Mouse (Mus musculus): ENCODE data around the gene Ids. TPM values are rescaled to one million over a fixed set of nuclear protein-coding genes. Genes with fewer than 3 reads are reported as not detected.
"Not testable (repeated sequence)": the region's sequence is repeated elsewhere in the genome, so short reads cannot be mapped to it uniquely, and the experiment has no call there.

The Ids gene
- 7.2 and 16.7 TPM in 2 replicates for total RNA-seq (2014; rRNA removed; ENCODE audit: low replicate concordance)
- 1.9 and 2.0 TPM in 2 replicates for polyA plus RNA-seq (2015; fragmentation: Nextera tagmentation; extraction: Ambion mirVana)

DNA sequence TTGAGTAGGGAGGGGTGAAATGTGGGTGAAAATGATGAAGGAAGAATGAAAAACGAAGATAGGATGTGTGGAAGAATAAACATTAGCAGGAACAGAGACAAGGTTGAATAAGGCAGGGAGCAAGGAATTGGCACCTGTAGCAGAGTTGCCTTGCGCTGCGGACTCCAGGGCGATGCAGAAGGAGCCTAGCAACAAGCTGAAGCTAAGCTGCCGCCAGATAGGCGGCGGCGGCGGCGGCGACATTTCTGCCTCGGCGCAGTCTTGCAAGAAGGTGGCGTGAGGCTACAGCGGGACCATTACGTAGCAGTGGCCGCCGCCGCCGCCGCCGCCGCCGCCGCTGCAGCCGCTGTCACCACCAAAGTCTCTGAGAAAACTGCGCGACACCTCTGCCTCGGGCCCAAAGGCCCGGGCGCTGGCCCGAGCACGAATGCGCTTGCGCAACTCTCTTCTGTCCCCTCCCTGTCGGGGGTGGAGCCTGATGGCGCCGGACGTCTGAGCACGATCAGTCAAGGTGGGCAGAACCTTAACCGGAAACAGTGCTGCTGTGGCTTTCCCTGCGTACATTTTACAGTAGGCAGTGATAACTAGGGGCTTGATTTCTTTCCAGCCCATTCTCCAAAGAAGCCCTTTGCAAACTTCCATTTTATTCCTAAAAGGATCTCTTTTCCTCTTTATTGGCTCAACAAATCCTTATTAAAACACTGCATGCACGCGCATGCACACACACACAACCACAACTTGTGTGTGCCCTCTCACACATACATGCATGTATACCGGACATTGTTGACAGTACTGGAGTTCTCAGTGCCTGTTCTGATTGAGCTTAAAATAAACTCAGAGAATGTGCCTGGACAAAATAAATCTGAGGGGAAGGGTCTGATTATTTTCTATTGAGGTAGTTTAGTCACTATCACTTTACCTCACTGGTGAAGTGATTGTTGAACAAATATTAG is at the start of gene Ids:
TSS of gene Ids (minus strand) at position 424 of the 953 bp plus-strand sequence.
- TF ChIP-seq CTCF (IDR thresholded peaks at IDR 0.05; ENCODE audit: low read depth) (no peak), EP300 (IDR thresholded peaks at IDR 0.05; ENCODE audit: low read depth) (no peak)
- no peaks in the 10 kb centered on the region for H3K27me3 ChIP-seq (ENCODE audit: control insufficient read depth, insufficient read depth, low read length)
- H3K27ac ChIP-seq (ENCODE audit: low read depth): peak within 1 kb of the TSS; percentile 73
- ATAC-seq (ENCODE audit: insufficient read depth, low read depth) (peak; percentile 98), DNase-seq (ENCODE audit: low spot score) (peak; percentile 84)
- no peaks in the 10 kb centered on the region for H3K36me3 ChIP-seq (replicated peaks; ENCODE audit: control insufficient read depth, insufficient read depth, low read length)
- no peaks in the 10 kb centered on the region for H3K4me1 ChIP-seq (ENCODE audit: control insufficient read depth, insufficient read depth)
- H3K9ac ChIP-seq (replicated peaks; ENCODE audit: low read depth, low read length): peak within 1 kb of the TSS; percentile 59
- WGBS: 20% methylated on average over 45 of the region's 45 CpGs
- H3K9me3 ChIP-seq (replicated peaks; ENCODE audit: control insufficient read depth, low read length): no peaks in the 10 kb centered on the region
- peak within 1 kb of the TSS; percentile 63 for H3K4me3 ChIP-seq (ENCODE audit: low read depth, low read length)
- H3K4me2 ChIP-seq (ENCODE audit: low read depth, low read length): peak within 1 kb of the TSS; percentile 60

DNA sequence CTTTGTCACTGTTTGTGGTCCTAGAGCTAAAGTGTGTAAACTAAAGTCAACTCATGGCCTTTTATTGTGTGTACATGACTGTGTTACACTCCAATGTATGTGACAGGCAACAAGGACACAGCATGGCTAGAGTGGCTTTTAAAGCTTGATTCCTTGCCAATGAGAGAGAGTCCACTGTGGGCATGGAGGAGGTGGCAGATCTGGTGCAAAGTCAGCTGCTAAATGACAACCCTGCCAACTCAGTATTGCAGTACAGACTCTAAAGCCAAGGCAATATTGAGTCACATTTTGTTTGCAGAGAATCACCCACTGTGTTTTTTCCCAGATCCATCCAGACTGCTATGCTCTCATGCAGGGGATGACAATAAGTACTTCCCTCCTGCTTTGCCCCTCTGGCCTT is 27.8 kb upstream of the Ids start:
- not testable (repeated sequence) for ATAC-seq (ENCODE audit: insufficient read depth, low read depth); H3K4me3 ChIP-seq (ENCODE audit: low read depth, low read length); H3K9ac ChIP-seq (replicated peaks; ENCODE audit: low read depth, low read length); DNase-seq (ENCODE audit: low spot score); H3K36me3 ChIP-seq (replicated peaks; ENCODE audit: control insufficient read depth, insufficient read depth, low read length); H3K4me1 ChIP-seq (ENCODE audit: control insufficient read depth, insufficient read depth); H3K4me2 ChIP-seq (ENCODE audit: low read depth, low read length); H3K9me3 ChIP-seq (replicated peaks; ENCODE audit: control insufficient read depth, low read length); H3K27ac ChIP-seq (ENCODE audit: low read depth); H3K27me3 ChIP-seq (ENCODE audit: control insufficient read depth, insufficient read depth, low read length)

DNA sequence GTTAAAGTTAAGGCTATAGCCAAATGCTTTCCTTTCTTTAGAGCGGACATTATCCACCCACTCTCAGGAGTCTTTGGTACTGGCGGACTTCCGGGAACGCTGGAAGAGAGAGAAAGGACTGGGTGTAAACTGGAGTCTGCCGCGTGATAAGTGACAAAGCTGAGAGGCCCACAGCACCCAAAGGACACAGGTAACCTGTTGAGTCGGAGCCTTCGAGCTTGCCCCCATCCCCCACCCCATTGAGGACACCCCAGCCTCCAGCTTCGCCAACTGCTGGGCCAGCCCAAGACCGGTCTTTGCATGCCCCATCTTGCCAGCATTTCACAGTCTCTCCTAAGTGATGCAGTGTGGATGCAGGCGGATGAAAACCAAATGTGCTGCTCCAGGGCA is 21.1 kb upstream of the Ids start:
- Histone ChIP-seq H3K4me3 (ENCODE audit: low read depth, low read length) (peak overlapping the region; percentile 54), H3K27me3 (ENCODE audit: control insufficient read depth, insufficient read depth, low read length) (no peaks in the 10 kb centered on the region), H3K9ac (replicated peaks; ENCODE audit: low read depth, low read length) (peak overlapping the region; percentile 40), H3K4me2 (ENCODE audit: low read depth, low read length) (peak overlapping the region; percentile 64), H3K27ac (ENCODE audit: low read depth) (peak overlapping the region; percentile 61), H3K4me1 (ENCODE audit: control insufficient read depth, insufficient read depth) (peaks cover 5% of the 10 kb centered on the region; the same call in 1 of the 2 replicates), H3K9me3 (replicated peaks; ENCODE audit: control insufficient read depth, low read length) (no peaks in the 10 kb centered on the region), H3K36me3 (replicated peaks; ENCODE audit: control insufficient read depth, insufficient read depth, low read length) (peaks cover 7% of the 10 kb centered on the region; the same call in 1 of the 2 replicates)
- ATAC-seq (ENCODE audit: insufficient read depth, low read depth) (no peak), DNase-seq (ENCODE audit: low spot score) (no peak)
- TF ChIP-seq EP300 (IDR thresholded peaks at IDR 0.05; ENCODE audit: low read depth) (no peak), CTCF (IDR thresholded peaks at IDR 0.05; ENCODE audit: low read depth) (no peak)
- 16% methylated on average over 11 of the region's 11 CpGs for WGBS

DNA sequence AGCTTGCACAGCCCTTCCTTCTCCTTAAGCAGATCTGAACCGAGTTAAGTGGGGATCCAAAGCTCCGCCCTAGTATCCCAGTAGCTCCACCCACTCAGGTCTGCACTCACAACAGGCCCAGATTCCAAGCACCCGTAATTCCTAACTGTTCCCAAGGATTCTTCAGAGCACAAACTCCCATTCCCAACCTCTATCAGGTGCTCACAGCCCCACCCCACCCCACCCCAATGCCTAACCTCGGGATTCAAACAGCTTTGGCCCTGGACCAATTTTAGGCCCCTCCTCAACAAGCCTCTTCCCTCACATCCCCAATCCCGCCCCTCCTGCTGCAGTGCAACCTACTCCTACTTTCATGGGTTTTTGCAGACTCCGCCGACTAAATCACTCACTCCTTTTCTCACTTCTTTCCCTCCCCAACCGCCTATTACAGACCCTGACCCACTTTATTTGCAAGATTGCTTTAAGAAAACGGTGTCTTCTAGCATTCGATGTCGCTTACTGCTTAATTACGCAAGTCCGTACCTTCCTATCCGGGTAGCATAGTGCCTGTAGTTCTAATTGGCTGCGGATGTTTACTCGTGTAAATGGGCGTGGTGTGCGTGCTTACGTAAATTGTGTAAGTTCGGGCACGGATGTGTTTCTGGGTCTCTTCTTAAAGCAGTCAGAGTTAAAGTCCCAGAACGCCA is 20.5 kb upstream of the Ids start, which contains the start of gene 1110012L19Rik:
TSS of gene 1110012L19Rik (plus strand) at position 602 of the 686 bp plus-strand sequence.
- TF ChIP-seq EP300 (IDR thresholded peaks at IDR 0.05; ENCODE audit: low read depth) (no peak), CTCF (IDR thresholded peaks at IDR 0.05; ENCODE audit: low read depth) (no peak)
- ATAC-seq (ENCODE audit: insufficient read depth, low read depth) (peak; percentile 93), DNase-seq (ENCODE audit: low spot score) (peak; percentile 87)
- H3K9me3 ChIP-seq (replicated peaks; ENCODE audit: control insufficient read depth, low read length): no peaks in the 10 kb centered on the region
- H3K27ac ChIP-seq (ENCODE audit: low read depth): peak within 1 kb of the TSS; percentile 61
- peak within 1 kb of the TSS; percentile 54 for H3K4me3 ChIP-seq (ENCODE audit: low read depth, low read length)
- H3K27me3 ChIP-seq (ENCODE audit: control insufficient read depth, insufficient read depth, low read length): no peaks in the 10 kb centered on the region
- H3K36me3 ChIP-seq (replicated peaks; ENCODE audit: control insufficient read depth, insufficient read depth, low read length): peaks cover 7% of the 10 kb centered on the region; the same call in 1 of the 2 replicates
- H3K4me1 ChIP-seq (ENCODE audit: control insufficient read depth, insufficient read depth): peaks cover 5% of the 10 kb centered on the region; the same call in 1 of the 2 replicates
- H3K9ac ChIP-seq (replicated peaks; ENCODE audit: low read depth, low read length): peak within 1 kb of the TSS; percentile 40
- peak within 1 kb of the TSS; percentile 64 for H3K4me2 ChIP-seq (ENCODE audit: low read depth, low read length)
- 15% methylated on average over 22 of the region's 22 CpGs for WGBS

DNA sequence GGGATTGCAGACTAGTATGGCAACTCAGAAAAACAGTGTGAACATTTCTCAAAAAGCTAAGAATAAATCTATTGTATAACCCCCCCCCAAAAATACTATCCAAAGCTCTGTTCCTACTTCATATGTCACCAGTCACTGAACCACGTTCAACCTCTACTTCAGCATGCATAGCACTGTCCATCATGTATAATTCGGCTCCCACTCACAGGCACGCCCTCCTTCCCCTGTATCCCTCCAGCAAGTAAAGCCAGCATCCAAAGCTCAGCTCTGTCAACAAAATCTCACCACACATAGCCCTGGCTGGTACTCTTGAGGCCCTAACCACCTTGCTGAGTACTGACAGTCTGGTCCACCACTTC is 20.0 kb upstream of the Ids start:
- H3K36me3 ChIP-seq (replicated peaks; ENCODE audit: control insufficient read depth, insufficient read depth, low read length): peaks cover 7% of the 10 kb centered on the region; the same call in 1 of the 2 replicates
- no peaks in the 10 kb centered on the region for H3K9me3 ChIP-seq (replicated peaks; ENCODE audit: control insufficient read depth, low read length)
- peak overlapping the region; percentile 64 for H3K4me2 ChIP-seq (ENCODE audit: low read depth, low read length)
- H3K4me3 ChIP-seq (ENCODE audit: low read depth, low read length): peak overlapping the region; percentile 54
- ATAC-seq (ENCODE audit: insufficient read depth, low read depth): no peak
- WGBS: 44% methylated on average over 3 of the region's 3 CpGs
- H3K27ac ChIP-seq (ENCODE audit: low read depth): peak overlapping the region; percentile 61; the same call in 1 of the 2 replicates
- H3K27me3 ChIP-seq (ENCODE audit: control insufficient read depth, insufficient read depth, low read length): no peaks in the 10 kb centered on the region
- no peak for DNase-seq (ENCODE audit: low spot score)
- peaks cover 5% of the 10 kb centered on the region; the same call in 1 of the 2 replicates for H3K4me1 ChIP-seq (ENCODE audit: control insufficient read depth, insufficient read depth)
- TF ChIP-seq EP300 (IDR thresholded peaks at IDR 0.05; ENCODE audit: low read depth) (no peak), CTCF (IDR thresholded peaks at IDR 0.05; ENCODE audit: low read depth) (no peak)
- H3K9ac ChIP-seq (replicated peaks; ENCODE audit: low read depth, low read length): no peak overlapping the region

DNA sequence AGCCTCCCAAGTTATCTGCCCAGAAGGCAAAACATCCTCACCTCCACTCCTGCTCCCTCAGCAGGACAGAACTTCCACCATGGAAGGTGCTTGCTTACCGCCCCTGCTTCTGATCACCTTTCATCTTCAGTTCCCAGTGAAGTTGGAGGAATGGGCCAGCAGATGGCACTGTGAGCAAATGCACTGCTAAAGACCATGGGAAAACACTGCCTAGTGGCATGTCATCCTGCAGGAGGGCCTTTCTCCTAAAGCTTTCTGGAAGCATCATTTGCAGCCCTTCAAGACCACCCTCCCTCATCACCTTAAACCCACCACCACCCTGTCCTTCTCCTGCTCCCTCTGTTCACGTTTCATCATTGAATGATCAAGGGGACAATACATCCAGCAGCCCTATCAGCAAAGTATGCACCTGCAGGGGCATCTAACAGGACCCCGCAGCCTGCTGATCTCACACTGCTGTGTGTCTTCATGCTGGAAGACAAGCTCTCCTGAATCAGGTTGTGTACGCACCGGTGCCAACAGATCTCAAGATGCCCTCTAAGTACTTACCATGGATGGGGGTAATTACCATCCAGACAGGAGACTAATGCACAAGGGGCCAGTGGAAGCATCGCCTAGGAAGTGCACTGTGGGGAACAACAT is 9.7 kb upstream of the Ids start:
- not testable (repeated sequence) for H3K4me2 ChIP-seq (ENCODE audit: low read depth, low read length); H3K36me3 ChIP-seq (replicated peaks; ENCODE audit: control insufficient read depth, insufficient read depth, low read length); H3K27me3 ChIP-seq (ENCODE audit: control insufficient read depth, insufficient read depth, low read length); DNase-seq (ENCODE audit: low spot score); H3K27ac ChIP-seq (ENCODE audit: low read depth); H3K9me3 ChIP-seq (replicated peaks; ENCODE audit: control insufficient read depth, low read length); ATAC-seq (ENCODE audit: insufficient read depth, low read depth); H3K4me1 ChIP-seq (ENCODE audit: control insufficient read depth, insufficient read depth); H3K9ac ChIP-seq (replicated peaks; ENCODE audit: low read depth, low read length); H3K4me3 ChIP-seq (ENCODE audit: low read depth, low read length)
- WGBS: 59% methylated on average over 5 of the region's 6 CpGs

DNA sequence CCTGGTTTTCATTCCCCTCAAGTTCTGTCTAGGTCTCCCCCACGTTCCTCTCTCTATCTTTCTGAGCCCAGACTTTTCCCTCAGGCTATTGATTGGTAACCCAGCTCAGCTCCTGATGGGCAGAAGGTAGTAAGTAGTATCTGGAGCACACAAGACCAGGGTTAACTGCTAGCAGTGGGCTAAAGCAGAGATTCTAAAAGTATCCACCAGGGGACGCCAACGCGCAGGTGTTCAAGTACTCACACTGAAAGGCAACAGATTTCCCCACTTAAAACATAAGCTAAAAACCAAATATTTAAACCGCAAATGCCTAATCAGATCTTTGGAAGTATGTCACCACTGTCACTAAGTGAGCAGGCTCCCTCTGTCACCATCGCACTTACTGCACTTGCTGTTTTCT is 4.9 kb upstream of the Ids start:
- H3K4me2 ChIP-seq (ENCODE audit: low read depth, low read length); ATAC-seq (ENCODE audit: insufficient read depth, low read depth); H3K9ac ChIP-seq (replicated peaks; ENCODE audit: low read depth, low read length); H3K36me3 ChIP-seq (replicated peaks; ENCODE audit: control insufficient read depth, insufficient read depth, low read length); DNase-seq (ENCODE audit: low spot score); H3K27me3 ChIP-seq (ENCODE audit: control insufficient read depth, insufficient read depth, low read length); H3K4me3 ChIP-seq (ENCODE audit: low read depth, low read length); H3K9me3 ChIP-seq (replicated peaks; ENCODE audit: control insufficient read depth, low read length); H3K27ac ChIP-seq (ENCODE audit: low read depth); H3K4me1 ChIP-seq (ENCODE audit: control insufficient read depth, insufficient read depth): not testable (repeated sequence)
- WGBS: no CpG with 5 or more reads among the region's 6 CpGs

Measured in heart, postnatal 0 days (tissue).